Mouse (Mus musculus) olfactory bulb, adult 2 months (tissue): ENCODE measurements around the gene Synpo2.

Experiments
- CTCF ChIP-seq: fragments of 200-500 bp; IDR thresholded peaks from 2 replicates; pipeline ENCODE4 v1.5.1; 2012; ENCODE audit warnings: low read depth, mild to moderate bottlenecking, low read length, moderate library complexity; ENCODE audit not compliant: insufficient read depth
- POLR2A ChIP-seq: fragments of 200-500 bp; IDR thresholded peaks from 2 replicates; pipeline ENCODE4 v1.6.1; 2012; ENCODE audit warnings: mild to moderate bottlenecking, low read depth, low read length, moderate library complexity; ENCODE audit not compliant: insufficient read depth

DNA sequence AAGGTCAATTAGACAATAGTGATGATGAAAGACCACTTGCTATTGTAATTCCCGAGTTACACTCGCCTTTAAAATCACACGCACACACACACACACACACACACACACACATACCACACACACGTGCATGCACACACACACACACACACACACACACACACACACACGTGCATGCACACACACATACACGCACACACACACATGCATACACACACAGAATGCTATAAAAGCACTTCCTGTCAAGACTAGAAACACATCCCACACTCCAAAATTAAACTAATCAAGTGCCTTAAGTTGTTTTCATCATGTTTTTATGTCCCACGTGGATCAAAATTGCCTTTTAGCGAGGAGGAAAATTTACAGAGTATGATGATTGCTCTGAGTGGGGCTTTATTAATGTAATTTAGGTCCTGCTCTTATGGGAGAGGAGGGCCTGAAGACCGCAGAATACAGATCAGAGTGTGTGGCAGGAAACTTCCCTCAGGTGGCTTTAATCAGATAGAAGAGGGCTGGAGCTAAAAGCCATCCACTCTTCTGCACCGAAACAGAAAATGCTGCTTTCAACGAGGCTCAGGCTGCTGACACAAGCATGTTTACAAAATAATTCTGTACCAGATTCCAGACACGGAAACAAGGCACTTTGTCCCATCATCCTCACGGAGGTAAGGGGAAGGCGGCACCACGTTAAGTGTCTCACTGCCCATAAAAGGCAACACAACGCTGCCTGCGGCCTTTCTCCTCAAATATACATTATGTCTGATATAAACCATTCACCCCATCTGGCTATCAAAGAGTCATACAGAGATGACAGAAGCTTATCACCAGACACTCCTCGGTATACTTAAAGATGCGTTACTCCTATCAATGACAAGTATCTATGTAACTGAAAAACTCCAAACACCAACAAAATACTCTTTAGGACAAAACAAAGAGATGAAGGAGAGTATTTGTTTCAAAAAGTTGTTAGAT is 59.3 kb downstream of the Synpo2 start:
- no peak for TF ChIP-seq CTCF
- TF ChIP-seq POLR2A, result no peak
